Mouse (Mus musculus) intestine, postnatal 0 days (tissue): ENCODE results near the gene Fam24b. TPM values are rescaled to one million over a fixed set of nuclear protein-coding genes. Genes with fewer than 3 reads are reported as not detected.

Experiments
- ATAC-seq: fragments of 200-750 bp; cut with Nextera tagmentation; 2 replicates; pipeline ENCODE4 v1.8.0; 2017; ENCODE audit warnings: mild to moderate bottlenecking, moderate TSS enrichment, moderate library complexity
- H3K27ac ChIP-seq: fragments of 300-500 bp; sonication (generic); 2 replicates; pipeline ENCODE4 v1.5.1; 2014; ENCODE audit warnings: mild to moderate bottlenecking, low read depth, low read length, moderate library complexity
- H3K27me3 ChIP-seq: fragments of 300-500 bp; sonication (generic); replicated peaks from 2 replicates; pipeline ENCODE4 v1.6.1; 2014; ENCODE audit warnings: low read length, mixed read lengths; ENCODE audit not compliant: control insufficient read depth, insufficient read depth
- H3K36me3 ChIP-seq: fragments of 300-500 bp; sonication (generic); 2 replicates; pipeline ENCODE4 v1.6.1; 2014; ENCODE audit warnings: mild to moderate bottlenecking, moderate library complexity; ENCODE audit not compliant: control insufficient read depth, insufficient read depth
- H3K4me1 ChIP-seq: fragments of 300-500 bp; sonication (generic); replicated peaks from 2 replicates; pipeline ENCODE4 v1.6.1; 2014; ENCODE audit warnings: antibody characterized with exemption, low read length, mixed read lengths; ENCODE audit not compliant: control insufficient read depth, insufficient read depth
- H3K4me2 ChIP-seq: fragments of 300-500 bp; sonication (generic); replicated peaks from 2 replicates; pipeline ENCODE4 v1.6.1; 2014; ENCODE audit warnings: low read depth, mild to moderate bottlenecking, moderate library complexity
- H3K4me3 ChIP-seq: fragments of 300-500 bp; sonication (generic); 2 replicates; pipeline ENCODE4 v1.5.1; 2014; ENCODE audit warnings: low read depth, low read length
- H3K9ac ChIP-seq: fragments of 300-500 bp; sonication (generic); 2 replicates; pipeline ENCODE4 v1.6.1; 2014; ENCODE audit warnings: mild to moderate bottlenecking, low read depth, low read length
- H3K9me3 ChIP-seq: fragments of 300-500 bp; sonication (generic); 2 replicates; pipeline ENCODE4 v1.6.1; 2016; ENCODE audit warnings: mixed run types; ENCODE audit not compliant: control insufficient read depth
- CTCF ChIP-seq: sonication (generic); IDR thresholded peaks from 2 replicates; pipeline ENCODE4 v1.5.1; 2016; ENCODE audit warnings: low read depth, mild to moderate bottlenecking, control low read depth, antibody characterized with exemption, moderate library complexity
- WGBS: fragments of 180-500 bp; shearing (Covaris S2); extraction: QIAGEN DNeasy Blood & Tissue Kit; methylation state at CpG from one replicate; pipeline ENCODE4 v1.1.7; 2014; 5-methylcytosine and 5-hydroxymethylcytosine counted together
- polyA plus RNA-seq: library from polyadenylated mRNA; unstranded; fragments of >200 nt; fragmentation: Nextera tagmentation; extraction: Ambion mirVana; gene quantifications from 2 replicates; pipeline ENCODE4 v1.2.1, GENCODE M21; 2015

Gene Fam24b
- polyA plus RNA-seq, 1 experiment from 2014 or later = not detected

GRCm38 (mm10) chr7:131303340-131303739 is 26.0 kb downstream of the Fam24b start:
- Histone ChIP-seq H3K9me3 (no peaks in the 10 kb centered on the region), H3K4me2 (no peak overlapping the region), H3K9ac (no peak overlapping the region), H3K27me3 (no peaks in the 10 kb centered on the region), H3K4me1 (no peaks in the 10 kb centered on the region), H3K4me3 (no peak overlapping the region), H3K27ac (no peak overlapping the region), H3K36me3 (no peaks in the 10 kb centered on the region)
- no peak for TF ChIP-seq CTCF
- ATAC-seq = no peak
- WGBS = 51% methylated on average over 8 of the region's 8 CpGs

- Histone ChIP-seq H3K27me3 (no peaks in the 10 kb centered on the region), H3K27ac (no peak overlapping the region), H3K9me3 (no peaks in the 10 kb centered on the region), H3K9ac (no peak overlapping the region), H3K4me3 (no peak overlapping the region), H3K4me2 (no peak overlapping the region), H3K36me3 (no peaks in the 10 kb centered on the region), H3K4me1 (no peaks in the 10 kb centered on the region)
- peak; percentile 49 for TF ChIP-seq CTCF
- WGBS = 68% methylated on average over 8 of the region's 8 CpGs
- no peak for ATAC-seq
Observed at GRCm38 (mm10) chr7:131297151-131297550, 32.2 kb downstream of the Fam24b start.

Other genes with a start within 250 kb of the Fam24b start
- gene 4933402N03Rik, start 183.2 kb downstream of the Fam24b start, polyA plus RNA-seq = not detected in 2 replicates
- not detected in 2 replicates for gene 5430419D17Rik, start 155.1 kb downstream of the Fam24b start, polyA plus RNA-seq
- gene Cuzd1, start 7.2 kb downstream of the Fam24b start, polyA plus RNA-seq = 0.05 TPM in 1 of 2 replicates, not detected in the other
- not detected in 2 replicates for gene Fam24a, start 4.3 kb upstream of the Fam24b start, polyA plus RNA-seq
- gene 2310057M21Rik, start 33.2 kb upstream of the Fam24b start, polyA plus RNA-seq = 8.0 and 11.0 TPM in 2 replicates
- gene Pstk, start 41.6 kb upstream of the Fam24b start, polyA plus RNA-seq = 37.1 and 42.8 TPM in 2 replicates
- gene Ikzf5, start 81.0 kb upstream of the Fam24b start, polyA plus RNA-seq = 5.6 and 5.9 TPM in 2 replicates
- 23.1 and 23.6 TPM in 2 replicates for gene Acadsb, start 81.1 kb upstream of the Fam24b start, polyA plus RNA-seq
- 0.91 and 1.4 TPM in 2 replicates for gene Hmx3, start 213.4 kb upstream of the Fam24b start, polyA plus RNA-seq
- 0.55 and 0.56 TPM in 2 replicates for gene Hmx2, start 219.3 kb upstream of the Fam24b start, polyA plus RNA-seq
- 72.3 and 74.7 TPM in 2 replicates for gene Bub3, start 230.7 kb upstream of the Fam24b start, polyA plus RNA-seq